Mouse (Mus musculus): ENCODE measurements at regions not wholly inside any gene's neighbourhood (a gene's known extent, or its start where the extent isn't known, plus 50 kb on each side); places are given as distances from the start of the nearest gene placed in this dataset.

GRCm38 (mm10) chr2:50674151-50674855 lies 377.7 kb upstream of the Mmadhc start:
- WGBS: 87% methylated on average over 7 of the region's 7 CpGs
- no peak for TF ChIP-seq CTCF (IDR thresholded peaks at IDR 0.05; ENCODE audit: low read depth)
- H3K27ac ChIP-seq: no peak overlapping the region
- no peak overlapping the region for H3K4me2 ChIP-seq (ENCODE audit: low read depth, low read length)
- H3K9ac ChIP-seq (replicated peaks; ENCODE audit: low read length): no peak overlapping the region
- no peak overlapping the region for H3K4me3 ChIP-seq (ENCODE audit: low read length)
- DNase-seq (ENCODE audit: low spot score) (no peak), ATAC-seq (no peak)
- H3K9me3 ChIP-seq (ENCODE audit: low read length): no peaks in the 10 kb centered on the region
- no peaks in the 10 kb centered on the region for H3K4me1 ChIP-seq (ENCODE audit: insufficient read depth, low read length)
- no peaks in the 10 kb centered on the region for H3K36me3 ChIP-seq (ENCODE audit: insufficient read depth, low read length)
- no peaks in the 10 kb centered on the region for H3K27me3 ChIP-seq (ENCODE audit: insufficient read depth, low read length)

- H3K27ac ChIP-seq: no peak overlapping the region
- no peaks in the 10 kb centered on the region for H3K27me3 ChIP-seq (ENCODE audit: insufficient read depth, low read length)
- DNase-seq (ENCODE audit: low spot score) (no peak), ATAC-seq (no peak)
- no peaks in the 10 kb centered on the region for H3K36me3 ChIP-seq (ENCODE audit: insufficient read depth, low read length)
- no peak for TF ChIP-seq CTCF (IDR thresholded peaks at IDR 0.05; ENCODE audit: low read depth)
- no peak overlapping the region for H3K4me3 ChIP-seq (ENCODE audit: low read length)
- no peak overlapping the region for H3K4me2 ChIP-seq (ENCODE audit: low read depth, low read length)
- H3K4me1 ChIP-seq (ENCODE audit: insufficient read depth, low read length): no peaks in the 10 kb centered on the region
- no peaks in the 10 kb centered on the region for H3K9me3 ChIP-seq (ENCODE audit: low read length)
- no peak overlapping the region for H3K9ac ChIP-seq (replicated peaks; ENCODE audit: low read length)
Measured at GRCm38 (mm10) chr2:50669297-50669696, 372.7 kb upstream of the Mmadhc start.

GRCm38 (mm10) chr2:50668789-50669188 lies 372.2 kb upstream of the Mmadhc start:
- TF ChIP-seq CTCF (IDR thresholded peaks at IDR 0.05; ENCODE audit: low read depth): no peak
- whole genome bisulfite sequencing: 83% methylated on average over 1 of the region's 1 CpGs

GRCm38 (mm10) chr2:50667180-50667579 lies 370.6 kb upstream of the Mmadhc start:
- H3K9ac ChIP-seq (replicated peaks; ENCODE audit: low read length): no peak overlapping the region
- H3K4me3 ChIP-seq (ENCODE audit: low read length): no peak overlapping the region
- no peaks in the 10 kb centered on the region for H3K4me1 ChIP-seq (ENCODE audit: insufficient read depth, low read length)
- no peak overlapping the region for H3K27ac ChIP-seq
- 52% methylated on average over 3 of the region's 3 CpGs for WGBS
- no peak for DNase-seq (ENCODE audit: low spot score)
- H3K27me3 ChIP-seq (ENCODE audit: insufficient read depth, low read length): no peaks in the 10 kb centered on the region
- TF ChIP-seq CTCF (IDR thresholded peaks at IDR 0.05; ENCODE audit: low read depth): no peak
- ATAC-seq: no peak
- H3K4me2 ChIP-seq (ENCODE audit: low read depth, low read length): no peak overlapping the region
- H3K36me3 ChIP-seq (ENCODE audit: insufficient read depth, low read length): no peaks in the 10 kb centered on the region
- no peaks in the 10 kb centered on the region for H3K9me3 ChIP-seq (ENCODE audit: low read length)

More at GRCm38 (mm10) chr2:50668789-50669188, 372.2 kb upstream of the Mmadhc start:
- Histone ChIP-seq H3K4me1 (ENCODE audit: insufficient read depth, low read length) (no peaks in the 10 kb centered on the region), H3K4me2 (ENCODE audit: low read depth, low read length) (no peak overlapping the region), H3K4me3 (ENCODE audit: low read length) (no peak overlapping the region), H3K36me3 (ENCODE audit: insufficient read depth, low read length) (no peaks in the 10 kb centered on the region), H3K27ac (no peak overlapping the region), H3K9ac (replicated peaks; ENCODE audit: low read length) (no peak overlapping the region), H3K9me3 (ENCODE audit: low read length) (no peaks in the 10 kb centered on the region), H3K27me3 (ENCODE audit: insufficient read depth, low read length) (no peaks in the 10 kb centered on the region)
- DNase-seq (ENCODE audit: low spot score) (no peak), ATAC-seq (no peak)

GRCm38 (mm10) chr2:50662504-50662903 lies 365.9 kb upstream of the Mmadhc start:
- Histone ChIP-seq H3K4me1 (ENCODE audit: insufficient read depth, low read length) (no peaks in the 10 kb centered on the region), H3K4me2 (ENCODE audit: low read depth, low read length) (no peak overlapping the region), H3K27me3 (ENCODE audit: insufficient read depth, low read length) (no peaks in the 10 kb centered on the region), H3K9ac (replicated peaks; ENCODE audit: low read length) (no peak overlapping the region), H3K27ac (no peak overlapping the region), H3K4me3 (ENCODE audit: low read length) (no peak overlapping the region), H3K9me3 (ENCODE audit: low read length) (no peaks in the 10 kb centered on the region), H3K36me3 (ENCODE audit: insufficient read depth, low read length) (no peaks in the 10 kb centered on the region)
- DNase-seq (ENCODE audit: low spot score) (no peak), ATAC-seq (no peak)
- WGBS: 81% methylated on average over 1 of the region's 1 CpGs
- no peak for TF ChIP-seq CTCF (IDR thresholded peaks at IDR 0.05; ENCODE audit: low read depth)

- Histone ChIP-seq H3K9ac (replicated peaks; ENCODE audit: low read length) (no peak overlapping the region), H3K36me3 (ENCODE audit: insufficient read depth, low read length) (no peaks in the 10 kb centered on the region), H3K4me2 (ENCODE audit: low read depth, low read length) (no peak overlapping the region), H3K9me3 (ENCODE audit: low read length) (no peaks in the 10 kb centered on the region), H3K27me3 (ENCODE audit: insufficient read depth, low read length) (no peaks in the 10 kb centered on the region), H3K27ac (no peak overlapping the region), H3K4me3 (ENCODE audit: low read length) (no peak overlapping the region), H3K4me1 (ENCODE audit: insufficient read depth, low read length) (no peaks in the 10 kb centered on the region)
- ATAC-seq (no peak), DNase-seq (ENCODE audit: low spot score) (no peak)
- 59% methylated on average over 2 of the region's 2 CpGs for WGBS
- no peak for TF ChIP-seq CTCF (IDR thresholded peaks at IDR 0.05; ENCODE audit: low read depth)
Measured at GRCm38 (mm10) chr2:50660000-50660399, 363.4 kb upstream of the Mmadhc start.

- Histone ChIP-seq H3K4me2 (ENCODE audit: low read depth, low read length) (no peak overlapping the region), H3K27ac (no peak overlapping the region), H3K9ac (replicated peaks; ENCODE audit: low read length) (no peak overlapping the region), H3K27me3 (ENCODE audit: insufficient read depth, low read length) (no peaks in the 10 kb centered on the region), H3K4me3 (ENCODE audit: low read length) (no peak overlapping the region), H3K4me1 (ENCODE audit: insufficient read depth, low read length) (no peaks in the 10 kb centered on the region), H3K9me3 (ENCODE audit: low read length) (no peaks in the 10 kb centered on the region), H3K36me3 (ENCODE audit: insufficient read depth, low read length) (no peaks in the 10 kb centered on the region)
- TF ChIP-seq CTCF (IDR thresholded peaks at IDR 0.05; ENCODE audit: low read depth): no peak
- WGBS: 77% methylated on average over 7 of the region's 7 CpGs
- no peak for ATAC-seq
- no peak for DNase-seq (ENCODE audit: low spot score)
Measured at GRCm38 (mm10) chr2:50657826-50658225, 361.2 kb upstream of the Mmadhc start.
